Mouse (Mus musculus) layer of hippocampus, adult 2 months (tissue): ENCODE measurements around the gene Abhd12b. TPM values are rescaled to one million over a fixed set of nuclear protein-coding genes. Genes with fewer than 3 reads are reported as not detected.
"Not testable (repeated sequence)": the region's sequence is repeated elsewhere in the genome, so short reads cannot be mapped to it uniquely, and the experiment has no call there.

ENCODE experiments used
- DNase-seq, 2 experiments: peaks; one replicate each; pipeline ENCODE4 v3.0.0; 2022; ENCODE audit warnings: low spot score in 2 of 2
- H3K27ac ChIP-seq: fragments of 200-600 bp; 2 replicates; pipeline ENCODE4 v1.8.1; 2022
- H3K4me3 ChIP-seq: fragments of 200-600 bp; 2 replicates; pipeline ENCODE4 v1.8.1; 2022; ENCODE audit warnings: mild to moderate bottlenecking
- CTCF ChIP-seq: fragments of 200-600 bp; conservative IDR thresholded peaks from 2 replicates; pipeline ENCODE4 v1.8.1; 2022; ENCODE audit warnings: antibody characterized with exemption, mild to moderate bottlenecking, moderate library complexity
- total RNA-seq, 2 experiments: library from RNA; stranded (reverse); gene quantifications; 2 replicates each; pipeline ENCODE4 v1.2.3; 2021

Abhd12b gene
- total RNA-seq, 2 experiments from 2014 or later: not detected

DNA sequence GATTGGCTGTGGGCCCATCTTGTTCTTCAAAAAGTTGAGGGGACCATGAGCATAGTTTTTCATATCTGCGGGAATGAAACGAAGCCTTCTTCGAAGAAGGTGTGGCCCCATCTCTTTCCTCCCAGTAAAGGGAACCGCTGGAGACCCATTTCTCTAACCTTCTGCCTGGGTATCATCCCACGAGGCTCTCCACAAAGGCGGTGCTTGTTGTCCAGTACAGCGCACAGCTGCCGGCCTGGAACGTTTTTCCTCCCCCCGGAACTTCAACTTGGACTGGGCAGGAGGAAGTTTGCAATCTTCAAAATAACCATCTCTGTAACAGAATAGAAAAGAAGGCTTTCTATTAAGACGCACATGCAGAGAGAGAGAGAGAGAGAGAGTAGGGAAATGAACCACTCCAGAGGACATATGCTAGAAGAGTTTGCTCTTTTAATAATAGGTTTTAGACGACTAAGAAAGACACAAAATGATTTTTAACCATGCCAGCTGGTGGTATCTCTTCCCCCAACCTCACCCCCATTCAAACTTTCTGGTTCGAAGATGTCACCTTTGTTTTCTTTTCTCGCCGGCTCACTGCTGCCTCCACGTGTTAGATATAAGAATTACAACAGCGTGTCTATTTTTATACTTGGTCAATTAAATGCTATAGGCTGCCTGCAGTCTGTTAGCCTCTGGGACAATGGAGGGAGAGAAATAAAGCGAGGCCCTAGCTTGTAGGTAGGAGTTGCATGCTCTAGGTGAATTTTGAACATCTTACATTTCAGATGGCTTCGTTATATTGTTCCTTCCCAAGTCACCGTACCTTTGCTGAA is 9.1 kb upstream of the Abhd12b start:
- H3K4me3 ChIP-seq: no peak overlapping the region
- peak; percentile 84 for TF ChIP-seq CTCF
- DNase-seq: peak; percentile 63 to 77
- peak overlapping the region; percentile 55; the same call in 1 of the 2 replicates for H3K27ac ChIP-seq

DNA sequence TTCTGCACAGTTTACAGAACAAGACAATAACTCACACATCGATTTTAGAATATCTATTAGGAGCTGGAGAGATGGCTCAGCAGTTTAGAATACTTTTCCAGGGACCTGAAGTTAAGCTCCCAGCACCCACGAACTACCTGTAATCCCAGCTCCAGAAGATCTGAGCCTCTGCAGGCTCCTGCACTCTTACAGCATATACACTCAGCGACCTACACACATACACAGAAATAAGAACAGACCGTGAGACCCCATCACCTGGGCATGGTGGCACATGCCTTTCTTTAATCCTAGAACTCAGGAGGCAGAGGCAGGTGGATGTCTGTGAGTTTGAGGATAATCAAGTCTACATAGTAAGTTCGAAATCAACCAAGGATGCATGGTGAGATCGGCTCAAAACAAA is 8.4 kb upstream of the Abhd12b start:
- Histone ChIP-seq H3K4me3 (no peak overlapping the region), H3K27ac (no peak overlapping the region)
- TF ChIP-seq CTCF: no peak
- no peak for DNase-seq

DNA sequence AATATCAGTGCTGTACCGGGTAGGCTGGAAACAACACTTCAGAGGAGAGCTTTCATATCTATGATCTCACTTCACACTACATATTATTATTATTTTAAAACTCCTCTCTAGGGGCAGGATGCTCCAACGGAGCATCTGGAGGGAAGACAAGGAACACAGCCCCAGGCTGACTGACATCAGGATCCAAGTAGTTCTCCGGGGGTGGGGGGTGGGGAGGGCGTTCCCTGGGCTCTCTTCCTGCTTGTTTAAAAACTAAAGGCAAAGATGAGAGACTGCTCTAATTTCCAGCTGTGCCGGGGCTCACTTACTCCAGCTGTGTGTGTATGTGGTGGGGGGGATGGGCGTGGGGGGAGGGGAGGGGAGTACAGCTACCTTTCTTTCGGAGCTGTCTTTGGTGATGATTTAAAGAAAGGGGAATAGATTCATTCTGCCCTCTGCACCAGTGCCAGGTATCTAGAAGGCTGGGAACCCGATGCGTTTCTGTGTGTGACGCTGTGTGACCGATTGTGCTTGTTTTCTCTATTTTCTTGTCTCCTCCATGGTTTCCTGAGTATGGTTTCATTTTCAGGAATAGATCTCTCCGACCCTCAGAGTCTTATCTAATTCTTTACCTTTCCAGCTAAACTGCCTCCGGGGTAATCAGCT is 5.8 kb upstream of the Abhd12b start:
- no peak overlapping the region for H3K27ac ChIP-seq
- peak overlapping the region; percentile 51 for H3K4me3 ChIP-seq
- DNase-seq: no peak
- no peak for TF ChIP-seq CTCF

DNA sequence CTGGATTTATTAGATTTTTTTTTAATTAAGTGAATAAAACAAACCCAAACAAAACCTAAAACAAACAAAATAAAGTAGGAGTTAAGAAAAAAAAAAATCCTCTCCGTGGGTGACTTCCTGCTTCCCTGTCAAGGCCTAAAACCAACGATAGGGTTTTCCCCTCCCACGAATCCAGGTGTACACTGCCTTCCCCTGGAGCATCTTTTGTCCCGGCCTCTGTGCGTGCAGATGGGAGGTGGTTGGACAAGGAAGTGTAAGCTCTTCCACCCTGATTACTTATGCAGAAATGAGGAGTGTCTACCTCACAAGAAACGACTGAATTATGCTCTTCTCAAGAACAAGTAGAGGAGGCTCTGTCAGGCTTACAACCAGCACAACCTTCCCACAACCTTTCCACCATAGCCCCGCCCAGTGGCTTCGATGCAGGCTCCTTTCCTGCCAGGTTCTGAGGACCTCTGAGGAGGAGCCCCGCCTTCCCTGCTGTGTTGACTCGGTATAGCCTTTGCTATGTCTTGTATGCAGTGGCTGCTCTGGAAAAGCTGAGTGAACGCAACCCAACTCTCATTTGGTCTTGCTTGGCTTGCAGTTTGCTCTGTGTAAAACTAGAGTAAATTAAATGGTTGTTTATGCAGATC is 5.2 kb upstream of the Abhd12b start:
- no peak overlapping the region for H3K27ac ChIP-seq
- peak overlapping the region; percentile 51 for H3K4me3 ChIP-seq
- TF ChIP-seq CTCF: no peak
- no peak for DNase-seq

DNA sequence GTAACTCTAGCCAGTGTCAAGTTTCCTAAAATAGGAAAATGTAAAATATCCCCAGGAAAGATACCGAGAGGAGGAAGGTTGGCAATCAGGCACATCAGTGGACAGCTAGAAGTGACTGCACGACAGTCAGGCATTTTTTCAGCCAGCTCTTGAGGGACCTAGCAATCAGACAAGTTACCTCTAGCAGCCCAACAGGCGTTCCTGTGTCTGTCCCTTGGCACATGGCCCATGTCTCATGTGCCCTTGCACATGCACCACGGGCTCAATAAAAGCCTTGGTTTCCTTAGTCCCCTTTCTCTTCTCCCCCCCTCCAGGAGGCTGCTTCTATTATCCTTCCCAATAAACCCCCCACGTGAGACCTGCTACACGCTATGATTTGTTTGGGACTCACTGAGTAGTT is 2.3 kb downstream of the Abhd12b start:
- no peak for DNase-seq
- H3K27ac ChIP-seq: no peak overlapping the region
- no peak overlapping the region for H3K4me3 ChIP-seq
- no peak for TF ChIP-seq CTCF

DNA sequence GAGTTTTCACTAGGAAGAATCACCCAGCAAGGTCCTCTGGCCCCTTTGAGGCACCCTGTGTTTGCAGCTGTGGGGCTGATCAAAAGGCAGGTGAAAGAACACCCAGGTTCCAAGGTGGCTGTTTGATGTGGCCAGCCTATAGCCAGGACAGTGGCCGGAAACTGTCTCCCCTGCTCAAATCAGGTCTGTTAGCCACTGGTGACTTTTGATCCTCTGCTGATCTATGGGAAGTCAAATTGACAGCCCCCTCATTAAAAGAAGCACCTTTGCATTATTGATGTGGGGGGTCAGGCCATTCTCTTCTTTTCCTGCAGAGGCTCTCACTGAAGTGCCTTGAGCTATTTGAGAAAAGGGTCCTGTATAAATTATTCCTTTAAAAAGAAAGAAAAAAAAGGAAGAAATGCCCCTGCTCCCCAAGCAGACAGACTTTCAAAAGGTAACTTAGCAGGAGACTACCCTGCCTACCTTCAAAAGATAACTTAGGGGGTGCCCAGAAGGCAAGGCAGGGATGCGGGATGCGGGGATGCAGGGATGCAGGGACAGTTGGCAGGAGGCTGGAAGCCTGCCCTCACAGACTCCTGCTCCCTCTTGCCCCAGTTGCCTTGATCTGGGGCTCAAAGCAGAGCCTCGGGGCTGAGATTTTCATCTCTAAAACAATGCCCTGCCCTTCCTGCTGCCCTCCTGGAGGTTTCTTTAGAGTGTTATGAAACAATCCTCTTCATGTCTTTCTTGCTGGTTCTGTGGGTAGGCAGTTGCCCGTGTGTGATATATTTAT is 3.5 kb downstream of the Abhd12b start:
- Histone ChIP-seq H3K27ac (no peak overlapping the region), H3K4me3 (no peak overlapping the region)
- no peak for TF ChIP-seq CTCF
- DNase-seq: no peak

DNA sequence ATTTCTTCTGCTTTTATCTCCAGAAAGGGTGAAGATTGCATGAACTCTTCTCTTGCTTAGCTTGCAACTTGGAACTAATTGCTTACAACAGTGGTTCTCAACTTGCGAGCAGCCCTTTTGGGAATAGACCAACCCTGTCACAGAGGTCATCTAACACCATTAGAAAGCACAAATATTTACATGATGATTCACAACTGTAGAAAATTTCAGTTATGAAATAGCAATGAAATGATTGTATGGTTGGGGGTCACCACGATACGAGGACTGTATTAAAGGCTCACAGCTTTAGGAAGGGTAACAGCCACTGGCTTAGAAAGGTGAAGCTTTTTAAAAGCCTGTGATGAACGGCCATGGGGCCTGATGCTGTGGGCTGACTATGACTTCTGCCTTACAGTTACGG is 7.1 kb downstream of the Abhd12b start:
- no peak for DNase-seq
- no peak for TF ChIP-seq CTCF

DNA sequence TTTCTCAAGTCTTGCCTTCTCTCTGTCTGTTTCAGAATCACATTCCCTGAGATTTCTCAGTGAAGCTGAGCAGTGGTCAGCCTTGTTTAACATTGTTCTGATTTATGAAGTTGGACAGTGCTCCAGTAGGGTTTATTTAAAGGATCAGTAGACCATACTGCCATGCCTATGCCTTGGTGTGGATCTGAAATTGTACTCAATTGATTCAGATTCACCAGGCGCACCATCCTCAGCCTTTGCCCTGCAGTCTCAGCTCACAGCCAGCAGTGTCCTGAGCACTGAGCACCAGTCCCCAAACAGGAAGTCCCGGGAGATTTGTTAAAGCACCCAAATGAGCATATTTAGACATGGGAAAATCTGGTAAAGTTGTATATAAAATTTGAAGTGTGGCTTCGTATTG is 10.8 kb downstream of the Abhd12b start:
- TF ChIP-seq CTCF: no peak
- H3K27ac ChIP-seq: no peak overlapping the region
- DNase-seq: no peak
- H3K4me3 ChIP-seq: no peak overlapping the region

More for the DNA sequence above, 7.1 kb downstream of the Abhd12b start:
- H3K27ac ChIP-seq: no peak overlapping the region
- H3K4me3 ChIP-seq: no peak overlapping the region

DNA sequence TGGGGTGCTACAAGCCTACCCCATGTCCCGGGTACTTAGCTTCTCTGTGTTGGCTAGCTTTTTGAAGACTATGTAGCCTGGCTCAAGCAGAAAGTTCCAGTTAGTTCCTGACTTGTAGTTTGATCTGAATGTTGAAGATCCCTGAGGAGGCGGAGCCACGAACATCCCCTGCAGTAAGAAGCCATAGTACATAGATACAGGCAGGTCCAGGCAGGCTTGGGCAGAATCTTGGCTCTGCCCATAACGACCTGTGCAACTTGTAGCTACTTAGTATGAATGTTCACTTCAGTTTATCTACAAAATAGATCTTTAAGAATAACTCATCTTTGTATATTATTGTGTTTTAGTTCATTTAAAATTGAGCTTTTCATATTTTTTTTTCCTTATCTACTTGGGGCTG is 14.0 kb downstream of the Abhd12b start:
- H3K27ac ChIP-seq: no peak overlapping the region
- no peak for TF ChIP-seq CTCF
- H3K4me3 ChIP-seq: no peak overlapping the region
- no peak for DNase-seq

DNA sequence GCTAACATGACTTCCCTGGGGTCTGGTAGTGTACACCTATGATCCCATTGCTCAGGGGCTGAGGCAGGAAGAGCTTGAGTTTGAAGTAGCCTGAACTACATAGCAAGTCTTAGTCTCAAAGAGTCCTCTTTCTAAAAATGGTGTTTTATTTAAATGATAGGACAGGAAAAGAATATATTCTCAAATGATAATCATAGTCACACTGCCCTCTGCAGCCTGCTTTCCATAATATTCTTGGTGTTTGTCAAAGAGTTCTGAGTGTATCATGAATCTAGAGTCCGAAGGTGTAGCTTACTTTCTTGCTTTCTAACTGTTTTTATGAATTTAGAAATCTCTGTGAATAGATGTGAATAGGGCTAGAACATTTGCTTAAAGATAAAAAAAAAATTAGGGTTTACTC is 16.0 kb downstream of the Abhd12b start:
- no peak for DNase-seq
- Histone ChIP-seq H3K27ac (no peak overlapping the region), H3K4me3 (no peak overlapping the region)
- TF ChIP-seq CTCF: peak; percentile 68

DNA sequence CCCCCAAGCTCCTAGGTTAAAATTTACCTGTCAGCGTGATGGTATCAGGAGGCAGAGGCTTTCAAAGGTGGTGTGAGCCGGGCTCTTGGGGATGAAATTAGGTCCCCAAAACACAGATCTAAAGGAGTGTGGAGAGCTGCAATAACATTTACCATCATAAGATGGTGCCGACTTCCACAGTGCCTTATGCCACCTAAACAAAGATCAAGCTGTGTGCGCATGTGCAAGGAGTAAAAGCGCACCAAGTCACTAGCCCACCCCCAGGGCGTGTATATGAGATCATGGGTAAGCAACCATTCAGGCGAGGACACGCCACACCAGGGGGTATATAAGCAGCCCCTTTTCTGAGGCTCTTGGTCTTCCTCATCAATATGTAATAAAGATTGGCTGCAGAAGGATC is 29.6 kb downstream of the Abhd12b start:
- not testable (repeated sequence) for DNase-seq, H3K4me3 ChIP-seq, H3K27ac ChIP-seq

DNA sequence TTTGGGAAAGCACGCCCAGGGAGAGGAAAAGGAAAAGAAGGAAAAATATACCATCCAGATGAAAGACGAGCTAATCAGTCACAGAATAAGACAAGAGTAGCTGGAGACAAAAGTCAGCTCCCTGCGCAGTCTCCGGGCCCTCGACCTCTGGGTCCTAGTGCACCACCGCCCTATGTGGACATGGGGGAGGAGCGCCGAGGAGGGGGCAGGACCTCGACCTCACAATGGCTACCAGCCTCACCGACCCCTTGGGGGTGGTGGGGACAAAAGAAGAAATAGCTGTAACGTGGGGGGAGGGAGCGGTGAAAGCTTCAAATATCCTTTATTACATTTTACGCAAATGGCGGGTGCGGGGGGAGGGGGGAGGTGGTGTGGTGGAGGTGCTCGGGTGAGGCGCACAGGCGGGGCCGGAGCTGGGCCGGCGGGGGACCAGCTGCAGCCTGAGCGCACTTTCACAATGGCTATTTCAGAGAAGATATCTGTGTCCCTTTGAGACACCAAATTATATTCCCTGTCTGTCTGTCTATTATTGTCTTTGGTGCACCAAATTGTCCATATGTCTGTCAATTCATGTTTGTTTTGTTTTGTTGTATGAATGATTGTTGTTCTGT is 30.3 kb downstream of the Abhd12b start:
- DNase-seq: no peak
- no peak overlapping the region for H3K27ac ChIP-seq
- no peak for TF ChIP-seq CTCF
- H3K4me3 ChIP-seq: peak overlapping the region; percentile 11; the same call in 1 of the 2 replicates
